Mouse (Mus musculus) cerebellum, adult 8-10 months (tissue): Measurements from ENCODE around the gene Tsc22d4.
"Not testable (repeated sequence)": the region's sequence is repeated elsewhere in the genome, so short reads cannot be mapped to it uniquely, and the experiment has no call there.

ENCODE experiments used
- DNase-seq: peaks from one replicate; pipeline ENCODE4 v3.0.0; 2022

Gene Tsc22d4

DNA sequence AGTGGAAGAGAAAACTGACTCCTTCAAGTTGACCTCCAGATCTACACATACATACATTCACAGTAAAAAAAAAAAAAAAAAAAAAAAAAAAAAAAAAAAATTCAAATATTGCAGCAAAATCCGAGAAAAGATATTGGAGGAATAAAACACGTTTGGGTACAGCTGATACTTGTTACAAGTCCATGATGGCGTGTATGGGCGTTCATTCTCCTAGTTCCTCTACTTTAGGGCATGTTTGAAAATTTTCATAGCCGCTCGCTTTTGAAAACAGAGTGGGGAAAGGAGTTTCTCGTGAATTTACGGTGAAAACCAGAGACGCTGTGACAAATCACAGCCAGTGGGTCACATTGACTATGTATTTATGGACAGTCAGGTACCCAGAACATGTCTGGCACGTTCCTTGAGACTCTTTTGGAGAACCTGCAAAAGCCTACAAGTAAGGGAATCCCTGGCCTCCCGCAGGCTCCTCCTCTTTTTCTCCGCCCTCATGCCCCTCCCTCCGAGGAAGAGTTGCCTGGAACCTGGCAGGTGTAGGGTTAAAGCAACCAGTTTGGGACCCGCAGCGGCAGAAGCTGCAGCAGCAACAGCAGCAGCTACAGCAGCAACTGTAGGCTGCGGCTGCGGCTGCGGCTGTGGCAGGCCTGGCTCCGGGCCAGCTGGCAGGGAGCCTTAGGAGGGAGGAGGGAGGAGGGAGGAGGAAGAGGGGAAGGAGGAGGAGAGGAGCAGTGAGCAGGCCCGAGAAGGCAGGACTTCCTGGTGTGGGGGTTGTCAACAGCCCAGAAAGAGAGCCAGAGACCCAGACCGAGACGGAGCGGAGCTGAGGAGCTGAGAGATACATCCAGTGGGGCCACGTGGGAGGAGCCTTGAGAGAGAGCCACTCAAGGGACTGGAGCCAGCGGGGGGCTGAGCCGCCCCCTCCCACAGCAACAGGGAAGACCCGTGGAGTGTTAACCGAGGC, at the start of gene Tsc22d4:
Gene Tsc22d4, plus strand, starts transcription at position 517 of the 958 bp plus-strand sequence.
- DNase-seq = peak; percentile 82

DNA sequence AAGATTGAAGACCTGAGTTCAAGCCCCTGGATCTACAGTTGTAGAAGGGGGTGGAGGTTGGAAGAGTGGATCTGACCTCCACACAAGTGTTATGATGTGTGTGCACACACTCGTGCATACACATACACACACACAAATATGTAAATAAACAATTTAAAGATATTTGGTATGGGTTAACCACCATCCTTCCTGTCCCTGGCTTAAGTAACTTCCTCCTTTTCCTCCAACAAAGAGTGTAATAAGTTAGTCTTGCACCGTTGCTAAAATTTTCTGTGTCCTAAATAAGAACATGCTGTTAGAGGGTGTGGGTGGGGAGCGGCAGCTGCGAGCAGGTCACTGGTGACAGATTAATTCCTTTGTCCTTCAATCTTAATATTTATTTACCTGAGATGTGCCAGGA, 49.6 kb upstream of the Tsc22d4 start:
- no peak for DNase-seq

DNA sequence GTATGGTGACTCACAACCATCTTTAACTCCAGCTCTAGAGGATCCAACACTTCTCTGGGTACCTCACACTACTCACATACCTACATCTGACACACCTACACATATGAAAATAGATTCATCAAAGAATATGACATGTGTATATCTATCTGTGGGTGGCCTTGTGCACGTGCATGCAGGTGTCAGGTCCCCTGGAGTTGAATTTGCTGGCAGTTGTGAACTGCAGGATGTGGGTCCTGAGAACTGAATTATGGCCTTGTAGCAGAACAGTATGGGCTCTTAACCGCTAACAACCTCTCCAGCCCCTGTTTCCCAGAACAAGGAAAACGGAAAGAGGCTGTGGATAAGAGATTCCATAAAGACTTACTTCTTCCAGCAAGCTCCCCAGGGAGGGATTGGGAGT, 46.5 kb upstream of the Tsc22d4 start:
- DNase-seq = no peak

DNA sequence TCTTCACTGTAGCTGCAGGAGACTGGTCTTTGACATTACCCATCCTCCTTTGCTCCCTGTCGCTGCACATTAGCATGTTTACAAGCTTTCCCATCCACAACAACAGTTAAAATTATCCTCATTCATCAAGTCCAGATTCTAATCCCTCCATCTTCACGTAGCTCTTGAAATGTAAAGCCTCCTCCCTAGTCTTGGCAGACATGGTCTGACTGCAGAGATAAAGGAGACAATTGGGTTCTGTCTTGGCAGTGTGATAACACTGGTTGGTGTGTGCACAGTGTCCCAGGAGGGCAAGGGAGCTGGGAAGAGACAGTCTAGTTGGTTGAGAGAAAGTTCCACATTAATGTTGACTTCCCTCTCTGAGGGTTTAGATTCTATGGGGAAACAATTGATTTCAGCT, 45.7 kb upstream of the Tsc22d4 start:
- DNase-seq = no peak

DNA sequence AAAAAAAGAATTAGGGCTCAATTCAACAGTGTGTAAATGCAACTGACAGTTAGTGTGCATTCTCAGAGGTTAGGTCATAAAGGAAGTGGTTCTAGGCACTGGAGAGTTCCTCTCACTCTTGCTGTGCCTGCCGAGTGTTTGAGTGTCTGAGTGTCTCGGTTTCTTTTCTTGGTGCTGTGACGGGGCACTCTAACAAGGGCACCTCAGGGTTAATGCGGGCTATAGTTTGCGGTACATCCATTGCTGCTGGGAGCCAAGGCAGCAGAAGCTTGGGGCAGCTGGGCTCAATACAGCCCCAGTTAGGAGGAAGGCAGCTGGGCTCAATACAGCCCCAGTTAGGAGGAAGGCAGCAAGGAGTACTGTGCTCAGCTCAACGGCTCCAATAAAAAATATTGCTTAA, 40.3 kb upstream of the Tsc22d4 start:
- DNase-seq = no peak

DNA sequence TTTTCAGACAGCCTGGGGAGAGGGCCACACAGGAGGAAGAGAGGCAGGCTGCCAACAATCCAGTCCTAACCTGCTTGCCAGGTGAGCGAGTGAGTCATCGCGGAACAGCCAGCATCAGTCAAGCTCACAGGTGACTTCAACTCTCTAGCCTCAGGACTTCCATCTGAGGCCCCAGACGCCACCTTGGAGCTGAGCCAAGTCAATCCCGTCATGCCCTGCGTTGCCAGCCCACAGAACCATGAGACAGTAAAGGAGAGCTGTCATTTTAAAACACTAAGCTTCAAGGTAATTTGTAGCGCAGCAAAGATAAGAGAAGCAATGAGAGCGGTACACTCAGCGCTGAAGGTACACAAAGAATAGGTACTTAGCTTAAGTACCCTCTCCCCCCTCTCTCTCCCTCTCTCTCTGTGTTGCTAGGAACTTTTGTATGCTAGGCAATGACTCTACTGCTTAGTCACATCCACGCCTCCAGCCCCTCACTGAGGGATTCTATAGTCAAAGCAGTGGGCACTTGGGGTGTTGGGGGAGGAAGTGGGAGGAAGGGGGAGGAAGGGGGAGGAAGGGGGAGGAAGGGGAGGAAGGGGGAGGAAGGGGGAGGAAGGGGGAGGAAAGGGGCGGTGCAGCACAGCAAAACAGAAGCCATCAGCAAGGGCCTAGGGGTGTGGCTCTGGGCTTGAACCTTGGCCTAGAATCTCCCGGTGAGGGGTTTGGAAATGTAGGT, 38.5 kb upstream of the Tsc22d4 start:
- peak; percentile 50 for DNase-seq

DNA sequence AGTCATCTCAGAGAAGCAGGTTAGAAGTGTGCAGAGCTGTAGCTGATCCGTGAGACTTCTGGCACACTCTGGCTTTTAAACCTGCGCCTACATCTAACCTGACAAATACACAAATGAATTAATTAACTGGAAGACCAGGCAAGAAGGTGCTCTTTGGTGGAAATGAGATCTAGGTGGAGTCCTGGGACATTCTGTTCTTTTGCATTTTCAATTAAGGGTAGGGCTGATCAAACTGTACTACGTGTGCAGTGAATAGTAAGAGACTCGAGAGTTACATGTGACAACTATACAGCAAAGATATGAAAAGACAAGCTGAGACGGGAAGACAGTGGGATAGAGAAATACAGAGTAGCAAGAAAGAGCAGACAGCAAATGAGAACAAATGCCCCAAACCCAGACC, 32.1 kb upstream of the Tsc22d4 start:
- DNase-seq = no peak

DNA sequence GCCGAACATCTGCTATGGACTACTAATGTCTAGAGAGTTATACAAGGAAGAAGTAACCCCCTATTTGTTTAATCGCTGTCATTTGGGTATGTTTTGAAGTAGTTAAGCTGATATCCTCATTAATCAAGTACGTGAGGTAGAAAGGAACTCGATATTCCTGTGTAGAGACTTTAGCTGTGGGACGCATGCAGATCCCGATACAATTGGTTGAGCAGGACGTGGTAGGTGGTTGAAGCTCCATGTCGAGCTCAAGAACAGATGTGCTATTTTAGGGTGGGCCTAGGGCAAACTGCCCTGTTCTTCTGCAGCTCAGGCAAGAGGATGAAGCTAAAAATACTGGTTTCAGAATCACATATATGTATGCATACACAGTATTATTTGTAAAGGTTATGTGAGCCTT, 29.8 kb upstream of the Tsc22d4 start:
- DNase-seq = no peak

DNA sequence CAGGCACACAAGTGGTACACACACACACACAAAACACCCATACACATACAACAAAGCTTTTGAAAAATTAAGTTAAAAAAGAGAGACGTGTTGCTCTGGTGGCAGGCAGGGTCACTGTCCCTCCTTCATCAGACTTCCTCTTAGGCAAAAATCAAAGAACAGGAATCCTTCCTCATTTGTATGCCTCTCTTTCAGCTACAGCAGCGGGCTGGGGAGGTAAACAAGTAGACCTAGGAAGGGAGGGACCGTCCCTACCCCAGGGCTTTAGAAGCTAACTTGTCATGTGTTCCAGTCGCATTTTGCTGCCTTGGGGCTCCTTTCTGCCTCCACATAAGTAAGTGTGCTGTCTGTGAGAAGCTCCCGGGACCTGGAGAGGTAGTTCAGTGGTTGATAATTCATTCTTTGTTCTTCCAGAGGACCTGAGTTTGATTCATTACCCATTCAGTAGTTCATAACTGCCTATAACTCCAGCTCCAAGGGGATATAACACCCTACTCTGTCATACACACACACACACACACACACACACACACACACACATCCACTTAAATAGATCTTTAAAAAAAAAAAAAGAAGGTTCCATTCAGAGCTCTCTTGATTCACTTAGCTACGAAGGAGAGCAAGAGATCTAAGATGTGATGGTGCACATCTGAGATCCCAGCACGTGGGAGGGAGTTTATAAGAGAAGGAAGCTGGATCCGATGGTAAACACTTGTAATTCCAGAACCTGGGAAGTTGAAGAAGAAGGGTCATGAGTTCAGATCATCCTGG, 27.3 kb upstream of the Tsc22d4 start:
- no peak for DNase-seq

DNA sequence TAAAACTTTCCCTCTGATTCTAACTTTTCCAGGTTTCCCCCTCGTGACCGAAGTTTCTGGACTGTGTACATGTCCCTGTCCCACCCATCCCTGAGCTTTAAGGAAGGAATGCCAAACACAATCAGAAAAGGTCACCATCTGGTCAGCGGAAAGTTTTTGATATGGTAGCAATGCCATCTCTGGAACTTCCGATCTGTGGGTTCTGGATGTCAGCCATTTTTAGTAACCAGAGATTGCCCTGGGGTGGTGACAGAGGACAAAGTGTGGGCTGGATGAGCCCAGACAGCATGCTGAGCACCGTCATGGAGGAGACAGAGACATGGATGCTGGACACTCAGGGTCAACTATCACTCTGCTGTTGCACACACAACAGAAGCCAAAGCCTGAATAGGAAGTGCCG, 26.4 kb upstream of the Tsc22d4 start:
- DNase-seq = no peak

DNA sequence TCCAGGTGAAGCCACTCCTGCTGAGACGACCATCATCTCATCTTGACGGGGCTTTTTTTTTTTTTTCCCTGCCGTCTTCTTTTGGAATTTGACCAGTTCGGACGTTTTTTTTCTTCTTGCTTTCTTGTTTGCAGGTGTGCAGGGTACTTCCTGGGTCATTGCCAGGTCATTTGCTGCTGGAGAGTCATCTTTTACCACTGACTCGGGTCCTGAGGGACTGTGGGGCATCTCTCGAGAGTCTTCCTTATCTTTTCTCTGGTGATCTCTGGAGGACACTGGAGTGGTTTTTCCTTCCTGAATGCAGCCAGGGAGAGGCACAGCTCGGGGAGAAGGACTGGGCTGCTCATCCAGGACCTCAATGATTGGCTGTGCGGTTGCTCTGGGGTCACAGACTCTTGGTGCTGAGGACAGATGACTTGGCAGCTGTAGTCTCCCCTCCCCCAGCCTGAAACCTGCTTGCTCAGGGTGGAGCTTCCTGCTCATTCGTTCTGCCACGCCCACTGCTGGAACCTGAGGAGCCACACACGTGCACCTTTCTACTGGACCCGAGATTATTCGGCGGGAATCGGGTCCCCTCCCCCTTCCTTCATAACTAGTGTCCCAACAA, 24.9 kb upstream of the Tsc22d4 start:
- not testable (repeated sequence) for DNase-seq

DNA sequence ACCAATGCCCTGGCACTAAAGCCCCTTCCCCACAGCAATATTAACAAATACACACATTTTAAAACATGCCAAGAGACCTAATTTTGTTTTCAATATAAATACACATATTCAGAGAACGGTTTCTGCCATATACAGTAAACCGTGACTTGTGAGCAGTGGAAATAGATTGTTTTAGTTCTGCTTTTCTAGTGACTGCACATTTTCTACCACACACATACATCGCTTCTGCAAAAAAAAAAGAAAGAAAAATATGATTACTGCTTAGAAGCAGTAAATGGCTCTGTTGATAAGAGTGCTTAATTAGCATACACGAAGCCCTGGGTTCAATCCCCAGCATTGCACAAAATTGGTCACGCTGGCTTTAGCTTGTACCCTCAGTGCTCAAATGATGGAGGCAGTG, 21.7 kb upstream of the Tsc22d4 start:
- no peak for DNase-seq

DNA sequence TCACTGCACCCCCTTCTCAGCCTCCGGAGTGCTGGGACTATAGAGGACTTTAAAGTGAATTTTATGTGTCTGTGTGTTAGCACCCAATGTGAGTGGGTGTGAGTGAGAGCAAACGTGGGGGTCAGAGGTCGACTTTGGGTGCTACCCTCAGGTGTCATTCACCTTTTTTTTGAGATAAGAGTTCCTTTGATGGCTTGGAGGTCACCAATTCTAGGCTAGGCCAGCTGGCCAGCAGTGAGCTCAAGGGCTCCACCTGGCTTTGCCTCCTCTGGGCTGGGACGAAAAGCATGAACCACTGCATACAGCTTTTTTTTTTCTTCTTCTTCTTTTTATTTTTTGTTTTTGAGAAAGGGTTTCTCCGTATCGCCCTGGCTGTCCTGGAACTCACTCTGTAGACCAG, 18.8 kb upstream of the Tsc22d4 start:
- DNase-seq = no peak

DNA sequence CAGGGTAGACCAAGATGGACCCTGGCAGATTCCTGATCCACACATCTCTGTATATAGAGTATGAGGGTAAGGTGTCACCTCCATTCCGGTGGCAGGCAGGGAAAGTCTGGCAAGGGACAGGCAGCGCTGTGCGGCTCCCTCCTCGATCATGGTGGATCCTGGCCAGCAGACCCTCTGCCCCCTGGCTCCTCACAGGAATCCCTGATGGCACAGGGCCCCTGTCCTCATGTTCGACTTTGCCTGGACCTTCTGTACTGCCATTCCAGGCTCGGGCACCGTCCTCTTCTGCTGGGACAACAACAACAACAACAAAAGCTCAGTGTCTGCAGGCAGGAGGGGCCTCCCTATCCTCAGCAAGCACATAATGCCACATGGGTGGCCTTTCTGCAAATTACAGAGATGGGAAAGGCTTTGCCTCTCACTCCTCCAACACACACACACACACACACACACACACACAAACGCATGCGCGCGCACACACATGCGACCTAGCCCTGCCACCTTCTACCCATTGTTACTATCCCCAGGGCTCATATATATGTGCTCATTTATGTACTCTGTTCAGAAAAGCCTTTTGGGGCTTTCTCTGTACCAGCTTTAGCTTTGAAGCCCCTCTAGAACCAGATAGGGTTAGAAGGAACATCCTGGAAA, 11.8 kb upstream of the Tsc22d4 start:
- DNase-seq = no peak

DNA sequence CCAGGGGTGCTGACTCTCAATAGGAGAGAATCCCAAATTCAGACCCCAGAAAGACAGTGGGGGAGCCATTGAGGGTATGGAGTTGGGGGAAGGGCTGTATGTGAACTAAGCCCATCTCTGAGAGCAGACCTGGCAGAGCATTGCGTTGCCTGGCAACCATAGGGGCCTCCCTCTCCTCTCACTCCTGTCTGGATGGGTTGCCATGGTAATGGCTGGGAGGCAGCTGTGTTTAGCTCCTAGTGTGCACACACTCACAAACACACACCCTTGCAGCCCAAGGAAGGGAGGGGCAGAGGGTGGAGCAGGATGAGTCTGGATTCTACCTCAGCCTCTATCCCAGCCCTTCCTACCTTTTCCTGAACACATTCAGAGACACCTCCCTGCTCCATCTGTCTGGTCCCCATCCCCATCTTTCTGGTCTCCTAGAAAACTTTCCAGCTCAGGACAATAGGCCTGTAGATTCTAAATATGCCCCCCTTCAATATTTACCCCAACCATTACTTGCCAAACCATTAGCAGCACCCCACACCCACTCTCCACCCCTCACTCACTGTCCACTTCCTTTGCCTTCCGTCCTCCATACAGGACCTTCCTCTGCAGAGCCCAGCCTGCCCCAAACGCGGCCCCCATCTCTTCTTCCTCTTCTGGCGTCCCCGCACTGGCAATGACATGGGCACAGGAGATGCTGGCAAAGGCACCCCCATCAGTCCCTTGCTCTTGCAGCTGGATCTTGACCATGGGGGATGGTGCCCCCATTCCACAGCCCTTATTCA, 11.1 kb upstream of the Tsc22d4 start:
- no peak for DNase-seq

DNA sequence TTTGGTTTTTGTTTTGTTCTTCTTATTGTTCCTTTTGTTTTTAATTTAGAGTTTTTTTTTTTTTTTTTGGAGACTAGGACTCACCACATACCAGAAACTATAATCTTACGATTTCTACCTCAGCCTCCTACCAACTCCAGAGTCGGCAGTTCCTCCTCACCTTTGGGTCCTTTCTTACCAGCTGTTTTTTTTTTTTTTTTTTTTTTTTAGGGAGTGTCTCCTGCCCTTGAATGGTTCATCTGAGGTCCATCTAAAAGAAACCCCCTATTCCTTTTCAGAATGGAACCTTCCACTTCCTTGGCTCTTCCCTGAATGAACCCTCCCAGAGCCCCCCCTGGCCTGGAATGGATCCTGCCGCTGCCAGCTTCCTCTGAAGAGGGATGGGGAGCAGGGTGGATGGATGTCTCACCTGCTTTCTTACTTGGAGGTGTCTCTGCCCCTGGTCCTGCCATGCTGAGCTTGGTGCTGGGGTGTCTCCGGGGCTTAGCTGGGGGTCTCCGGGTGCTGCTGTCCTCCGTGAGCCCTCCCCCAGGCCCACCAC, 8.1 kb upstream of the Tsc22d4 start:
- DNase-seq = no peak

DNA sequence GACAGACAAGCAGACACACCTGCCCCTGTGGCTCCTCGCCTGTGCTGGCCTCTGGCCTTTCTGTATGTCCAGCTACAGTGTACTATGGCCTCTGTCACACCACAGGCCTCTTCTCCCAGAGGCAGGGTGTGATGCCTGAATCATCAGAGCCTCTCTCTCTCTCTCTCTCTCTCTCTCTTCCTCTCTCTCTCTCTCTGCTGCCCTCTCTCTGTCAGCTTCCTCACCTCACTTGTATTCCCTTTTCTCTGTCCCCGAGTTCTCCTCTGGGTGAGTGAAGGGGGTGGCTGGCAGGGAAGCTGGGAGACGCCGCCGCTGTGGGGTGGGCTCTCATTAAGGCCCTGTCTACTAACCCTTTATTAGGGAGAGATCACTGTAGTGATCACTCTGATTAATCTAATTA, 7.0 kb upstream of the Tsc22d4 start:
- no peak for DNase-seq

DNA sequence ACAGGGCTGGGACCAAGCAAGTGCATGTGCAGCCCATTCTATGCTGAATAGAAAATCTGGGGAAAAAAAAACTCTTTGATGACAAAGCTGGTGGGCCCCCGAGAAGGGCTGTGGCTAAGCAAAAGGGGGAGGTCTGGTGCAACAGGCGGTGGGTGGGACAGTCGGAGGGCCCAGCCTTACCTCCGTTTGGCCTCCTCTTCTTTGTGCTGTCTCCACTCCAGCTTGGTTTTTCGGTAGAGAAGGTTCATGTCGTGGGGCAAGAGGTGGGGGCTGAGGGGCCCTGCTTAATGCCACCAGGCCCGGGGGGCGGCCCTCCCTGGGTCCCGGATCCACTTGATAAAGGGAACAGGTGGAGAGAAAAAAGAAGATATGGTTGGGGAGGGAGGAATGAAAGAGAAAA, 6.1 kb upstream of the Tsc22d4 start:
- DNase-seq = no peak

DNA sequence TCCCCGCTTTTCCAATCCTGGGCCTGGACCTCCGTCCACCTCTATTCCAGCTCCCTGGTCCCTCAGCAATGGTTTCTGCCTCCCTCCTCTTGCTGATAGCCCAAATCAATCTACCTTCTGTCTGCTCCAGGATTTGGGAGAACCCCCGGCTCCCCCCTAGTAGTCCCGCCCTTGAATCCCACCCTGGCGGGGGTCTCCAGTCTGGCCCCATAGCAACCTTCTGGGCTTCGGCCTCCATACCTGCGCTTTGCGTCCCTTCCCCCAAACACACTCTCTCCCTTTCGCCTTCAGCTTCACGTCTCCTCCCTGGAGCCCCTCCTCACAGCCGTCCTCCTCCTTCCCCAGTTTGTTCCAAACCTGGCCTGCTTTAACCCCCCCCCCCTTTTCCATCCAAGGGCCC, 5.0 kb upstream of the Tsc22d4 start:
- DNase-seq = no peak

DNA sequence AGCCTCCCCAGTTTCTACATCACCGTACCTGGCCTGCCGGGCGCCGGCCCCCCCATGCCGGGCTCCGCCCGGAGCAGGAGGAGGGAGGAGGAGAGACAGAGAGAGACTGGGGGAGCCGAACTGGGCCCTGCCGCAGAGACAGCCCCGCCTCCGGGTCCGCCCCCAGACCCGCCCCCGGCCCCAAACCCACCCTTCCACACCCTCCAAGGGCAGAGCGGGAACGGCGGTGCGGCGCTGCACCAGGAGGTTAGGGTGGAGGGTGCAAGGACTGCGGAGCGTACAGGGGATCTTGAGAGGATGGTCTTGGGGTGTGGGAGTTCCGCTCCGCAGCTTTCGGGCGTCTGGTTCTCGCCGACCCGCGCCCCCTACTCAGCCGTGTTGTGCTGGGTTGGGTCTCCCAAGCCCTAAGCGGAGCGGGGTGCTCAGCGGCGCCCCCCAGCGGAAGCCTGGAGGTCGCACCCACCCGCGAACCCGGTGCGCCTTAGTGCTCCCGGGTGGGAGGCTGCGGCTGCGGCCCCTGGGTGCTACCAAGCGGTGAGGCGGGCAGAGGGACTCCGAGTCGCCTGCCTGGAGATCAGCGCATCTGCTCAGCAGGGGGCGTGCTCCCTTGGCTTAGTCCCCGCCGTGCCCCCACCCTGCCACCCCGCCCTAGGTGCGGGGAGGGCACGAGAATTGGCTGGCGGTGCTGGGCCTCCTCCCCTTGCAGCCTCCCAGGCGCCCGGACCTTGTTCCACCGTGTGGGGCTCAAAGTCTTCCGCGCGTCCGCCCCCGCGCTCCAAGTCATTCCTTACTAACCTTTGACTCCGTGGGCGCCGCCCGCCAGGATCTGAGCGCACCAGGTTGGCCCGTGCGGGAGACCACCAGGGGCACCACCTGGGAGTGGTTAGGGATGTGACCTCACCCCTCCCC, 4.3 kb upstream of the Tsc22d4 start, which contains the start of gene Nyap1:
Gene Nyap1, minus strand, starts transcription at position 585 of the 909 bp plus-strand sequence.
- DNase-seq = peak; percentile 88
